Mouse (Mus musculus) E14TG2a.4 (cell line): ENCODE measurements around the gene Rmnd5b.

ENCODE experiments used
- CTCF ChIP-seq: conservative IDR thresholded peaks from 2 replicates; pipeline ENCODE4 v1.5.1; 2014; ENCODE audit warnings: low read length
- NANOG ChIP-seq: IDR thresholded peaks from 2 replicates; pipeline ENCODE4 v1.6.1; 2014; ENCODE audit warnings: borderline replicate concordance, low read length, mixed read lengths
- POU5F1 ChIP-seq: IDR thresholded peaks from 2 replicates; pipeline ENCODE4 v1.6.1; 2014; ENCODE audit warnings: low read length, borderline replicate concordance

DNA sequence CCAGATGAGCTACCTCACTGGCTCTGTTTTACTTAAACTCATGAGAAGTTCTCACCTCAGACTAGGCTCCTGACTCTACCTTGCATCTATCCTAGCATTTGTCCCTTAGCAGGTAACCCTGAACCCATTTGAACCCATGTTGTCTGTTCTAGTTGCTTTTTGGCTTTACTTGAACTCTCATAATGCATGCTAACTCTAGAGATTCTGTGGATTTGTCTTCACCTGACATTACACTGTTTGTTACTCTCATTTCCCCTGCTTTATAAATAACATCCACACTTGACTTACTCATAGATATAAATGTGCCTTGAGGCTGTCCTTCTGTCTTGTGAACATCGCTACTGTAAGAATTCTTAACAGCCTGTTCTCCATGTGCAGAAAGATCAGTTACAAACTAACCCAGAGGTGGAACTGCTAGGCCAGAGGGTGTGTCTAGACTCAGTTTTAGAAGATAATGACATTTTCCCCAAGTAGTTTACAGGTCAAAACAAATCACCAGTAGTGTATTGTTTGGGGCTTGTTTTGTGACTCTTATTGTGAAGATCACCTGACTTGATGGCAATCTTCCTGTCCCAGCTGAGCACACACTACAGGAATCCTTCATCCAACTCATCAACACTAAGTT lies 40.1 kb downstream of the Rmnd5b start:
- TF ChIP-seq CTCF (no peak), NANOG (no peak), POU5F1 (no peak)
